Mouse (Mus musculus) bone marrow macrophage, adult 2 months (primary cell): Measurements from ENCODE around the gene Usp37. TPM values are rescaled to one million over a fixed set of nuclear protein-coding genes. Genes with fewer than 3 reads are reported as not detected.

ENCODE experiments used
- H3K27ac ChIP-seq: 2 replicates; pipeline ENCODE4 v1.5.1; 2012; ENCODE audit warnings: low read depth, low read length; ENCODE audit not compliant: insufficient read depth
- H3K4me1 ChIP-seq: 2 replicates; pipeline ENCODE4 v1.6.1; 2012; ENCODE audit warnings: low read length; ENCODE audit not compliant: control insufficient read depth, insufficient read depth
- H3K4me3 ChIP-seq: 2 replicates; pipeline ENCODE4 v1.5.1; 2012; ENCODE audit warnings: mild to moderate bottlenecking, low read length, moderate library complexity; ENCODE audit not compliant: insufficient read depth
- CTCF ChIP-seq: IDR thresholded peaks from 2 replicates; pipeline ENCODE4 v1.5.1; 2012; ENCODE audit warnings: low read depth, mild to moderate bottlenecking, low read length, moderate library complexity
- POLR2A ChIP-seq: IDR thresholded peaks from 2 replicates; pipeline ENCODE4 v1.6.1; 2012; ENCODE audit warnings: mild to moderate bottlenecking, low read depth, low read length, borderline replicate concordance
- polyA plus RNA-seq: library from polyadenylated mRNA; stranded (reverse); fragments of >200 nt; gene quantifications from 2 replicates; pipeline ENCODE4 v1.2.4, GENCODE M21; 2012; ENCODE audit not compliant: missing spikeins, insufficient read depth, insufficient read length

The Usp37 gene
- 8.8 and 9.0 TPM in 2 replicates for polyA plus RNA-seq

DNA sequence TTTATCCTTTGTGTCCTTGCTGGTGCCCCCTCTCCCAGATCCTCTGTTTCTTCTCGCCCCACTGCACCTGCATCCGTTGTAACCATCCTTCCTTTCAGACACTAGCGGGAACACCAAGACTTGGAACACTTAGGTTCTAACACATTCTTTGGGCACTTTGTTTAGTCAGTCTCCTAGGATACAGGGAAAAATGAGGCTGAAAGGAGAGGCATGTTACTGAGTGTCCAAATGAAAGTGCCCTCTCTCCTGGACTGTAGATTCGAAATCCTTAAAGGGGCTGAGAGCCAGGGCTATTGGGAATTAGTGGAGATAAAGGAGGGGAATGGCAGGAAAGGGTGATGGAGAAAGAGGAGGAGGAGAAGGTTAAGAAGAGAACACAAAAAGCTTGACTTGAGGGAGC, at the start of gene Usp37:
Gene Usp37 (minus strand): TSS at position 101 of the 400 bp plus-strand sequence.
- H3K4me3 ChIP-seq, result no peak within 1 kb of the TSS

GRCm38 (mm10) chr1:74587773-74588445, 43.8 kb upstream of the Usp37 start, which contains the start of the genes Zfp142 and Bcs1l:
Zfp142 (minus strand) TSS chr1:74588246.
Bcs1l (plus strand) TSS chr1:74588289.
- peak within 1 kb of the TSS; percentile 27 for H3K27ac ChIP-seq
- TF ChIP-seq POLR2A (no peak), CTCF (no peak)
- peaks cover 8% of the 10 kb centered on the region for H3K4me1 ChIP-seq
- peak within 1 kb of the TSS; percentile 67 for H3K4me3 ChIP-seq

More for the DNA sequence above, at the start of gene Usp37:
- H3K27ac ChIP-seq, result no peak within 1 kb of the TSS
- H3K4me1 ChIP-seq, result no peaks in the 10 kb centered on the region
- TF ChIP-seq POLR2A, result no peak
- TF ChIP-seq CTCF, result no peak

DNA sequence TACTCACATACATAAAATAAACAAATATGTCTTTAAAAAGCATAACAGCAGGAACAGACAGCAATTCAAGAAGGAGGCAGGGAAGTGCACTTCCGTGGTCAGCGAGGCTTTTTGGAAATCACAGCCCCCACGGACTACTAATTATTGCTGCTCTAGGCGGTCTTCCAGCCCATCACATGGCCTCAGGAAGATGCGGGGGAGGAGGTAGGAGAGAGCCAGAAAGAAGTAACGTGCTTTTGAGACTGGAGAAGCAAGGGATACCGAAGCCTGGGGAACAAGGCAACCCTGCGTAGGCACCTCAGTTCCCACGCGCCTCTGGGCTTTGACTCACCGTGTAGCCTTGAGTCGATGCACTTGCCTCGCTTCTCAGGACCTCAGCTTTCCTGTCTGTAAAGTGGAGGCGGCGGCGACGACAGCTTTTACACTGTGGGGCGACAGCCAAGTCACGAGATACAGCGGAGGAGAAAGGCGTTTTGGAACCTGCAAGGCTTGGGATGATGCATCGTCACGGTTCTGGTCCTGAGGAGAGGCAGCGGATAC, 43.2 kb upstream of the Usp37 start:
- TF ChIP-seq CTCF (no peak), POLR2A (no peak)
- peak overlapping the region; percentile 27 for H3K27ac ChIP-seq
- H3K4me3 ChIP-seq, result peak overlapping the region; percentile 67
- H3K4me1 ChIP-seq, result peaks cover 8% of the 10 kb centered on the region

DNA sequence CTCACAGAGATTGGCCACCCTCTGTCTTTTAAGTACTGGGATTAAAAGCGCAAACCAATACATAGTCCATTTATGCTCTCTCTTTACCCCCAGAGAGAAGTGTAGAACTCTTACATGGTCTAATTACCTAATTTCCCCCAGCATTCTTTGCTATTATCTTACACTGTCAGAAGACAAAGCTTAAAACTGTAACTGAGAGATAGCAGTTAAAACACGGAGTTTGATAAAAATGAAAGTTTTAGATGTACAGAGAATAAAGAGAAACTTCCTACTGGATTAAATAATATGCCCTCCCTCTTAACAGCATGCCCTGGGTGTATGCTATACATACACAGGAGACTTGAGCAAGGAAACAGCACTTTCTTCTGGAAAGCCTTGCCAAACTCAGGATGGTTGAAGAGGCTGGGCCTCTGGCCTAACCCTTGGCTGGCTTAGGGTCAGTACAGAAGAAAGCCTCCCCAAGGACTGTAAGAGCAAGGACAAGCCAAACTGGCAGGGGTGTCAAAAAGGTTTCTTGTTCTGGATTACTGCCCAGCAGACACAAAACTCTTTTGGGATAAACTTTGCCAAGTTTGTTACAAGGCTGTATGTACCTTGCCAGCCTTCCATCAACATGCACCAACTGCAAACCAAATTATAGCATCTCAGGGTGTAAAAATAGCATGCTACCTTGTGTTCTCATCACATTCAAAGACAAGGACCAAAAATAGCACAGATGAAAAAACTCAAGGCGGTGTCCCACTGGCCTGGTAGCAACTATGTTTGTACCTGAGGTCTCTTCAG, 40.7 kb upstream of the Usp37 start:
- Histone ChIP-seq H3K4me1 (peaks cover 8% of the 10 kb centered on the region), H3K27ac (no peak overlapping the region), H3K4me3 (no peak overlapping the region)
- TF ChIP-seq CTCF (no peak), POLR2A (no peak)

DNA sequence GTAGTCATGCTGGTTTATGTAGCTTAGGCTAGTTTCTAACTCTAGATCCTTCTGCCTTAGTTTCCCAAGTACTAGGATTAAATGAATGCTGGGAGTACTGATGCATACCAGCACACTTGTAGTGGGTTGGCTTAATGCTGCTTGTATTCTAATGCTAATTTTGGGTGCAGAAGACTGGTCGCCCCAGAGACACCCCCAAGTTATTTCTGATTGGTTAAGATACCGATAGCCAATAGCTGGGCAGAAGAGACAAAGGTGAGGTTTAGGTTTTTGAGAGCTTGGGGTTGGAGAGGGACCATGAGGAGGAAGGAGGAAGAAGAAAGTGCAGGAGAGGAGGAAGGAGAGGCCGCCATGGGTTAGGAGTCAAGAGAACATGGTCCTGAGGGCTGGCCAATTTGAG, 38.5 kb upstream of the Usp37 start:
- Histone ChIP-seq H3K27ac (no peak overlapping the region), H3K4me3 (no peak overlapping the region), H3K4me1 (0 out of 2 replicates have a peak, but pooled peaks cover 2% of the 10 kb centered on the region)
- TF ChIP-seq POLR2A (no peak), CTCF (no peak)

DNA sequence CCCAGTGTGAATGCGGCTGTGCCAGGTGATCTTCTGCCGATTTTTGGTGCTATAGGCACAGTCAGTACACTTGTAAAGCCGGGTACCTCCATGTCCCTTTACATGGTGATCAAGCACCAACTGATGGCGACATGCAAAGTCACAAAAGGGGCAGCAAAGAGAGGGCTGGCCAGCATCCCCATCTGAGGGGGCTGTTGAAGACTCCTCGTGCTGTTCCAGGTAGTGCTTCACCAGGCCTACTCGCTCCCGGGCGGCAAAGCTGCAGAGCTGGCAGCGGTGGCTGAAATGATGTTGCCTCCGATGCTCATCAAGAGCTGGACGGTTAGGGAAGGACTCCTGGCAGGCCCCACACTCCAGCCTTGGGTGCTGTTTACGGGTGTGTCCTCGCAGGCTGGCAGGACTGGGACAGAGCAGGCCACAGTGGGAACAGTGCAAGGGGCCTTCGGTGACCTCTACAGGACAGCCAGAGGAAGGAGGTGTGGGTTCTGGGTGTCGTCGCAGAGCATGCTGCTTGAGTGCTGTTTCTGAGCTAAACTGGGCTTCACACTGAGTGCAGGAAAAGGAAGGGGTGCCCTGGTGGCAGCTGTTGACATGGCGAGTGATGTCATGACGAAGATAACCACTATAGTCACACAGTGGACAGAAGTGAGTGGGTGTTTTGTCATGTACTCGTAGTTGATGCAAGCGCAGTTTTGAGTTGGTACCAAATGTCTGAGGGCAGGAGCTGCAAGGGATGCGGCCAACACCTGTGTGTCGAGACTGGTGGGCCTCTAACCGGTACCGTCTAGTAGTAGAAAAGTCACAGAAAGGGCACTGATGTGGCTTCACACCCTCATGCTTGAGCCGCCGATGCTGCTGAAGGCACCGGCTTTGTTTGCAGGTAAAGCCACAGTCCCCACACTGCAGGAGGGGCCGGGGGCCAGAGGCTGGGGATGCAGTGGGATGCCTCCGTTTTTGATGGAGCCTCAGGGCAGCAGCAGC, 25.9 kb upstream of the Usp37 start:
- H3K27ac ChIP-seq, result no peak overlapping the region
- H3K4me1 ChIP-seq, result no peaks in the 10 kb centered on the region
- TF ChIP-seq POLR2A, result no peak
- H3K4me3 ChIP-seq, result no peak overlapping the region

GRCm38 (mm10) chr1:74565834-74566233, 21.8 kb upstream of the Usp37 start:
- TF ChIP-seq CTCF (no peak), POLR2A (no peak)
- Histone ChIP-seq H3K27ac (no peak overlapping the region), H3K4me1 (no peaks in the 10 kb centered on the region), H3K4me3 (no peak overlapping the region)

DNA sequence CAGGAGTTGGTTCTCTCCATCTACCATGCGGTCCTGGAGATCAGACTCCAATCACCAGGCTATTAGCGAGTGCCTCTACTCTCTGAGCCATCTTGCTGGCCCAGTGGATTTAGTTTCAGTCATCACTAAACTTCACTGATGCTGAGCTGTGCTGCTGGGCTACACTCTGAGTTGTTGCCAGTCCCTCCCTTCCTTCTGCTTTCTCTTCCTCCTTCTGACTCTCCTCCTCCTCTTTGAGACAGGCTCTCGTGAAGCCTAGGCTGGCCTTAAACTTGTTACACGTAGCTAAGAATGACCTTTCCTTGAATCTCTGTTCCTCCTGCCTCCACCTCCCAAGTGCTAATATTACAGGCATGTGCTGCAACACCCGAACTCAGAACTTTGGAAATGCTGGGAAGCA, 15.0 kb upstream of the Usp37 start:
- H3K27ac ChIP-seq, result no peak overlapping the region
- TF ChIP-seq POLR2A, result no peak
- TF ChIP-seq CTCF, result no peak
- no peak overlapping the region for H3K4me3 ChIP-seq
- no peaks in the 10 kb centered on the region for H3K4me1 ChIP-seq

GRCm38 (mm10) chr1:74542451-74542961, 1.6 kb downstream of the Usp37 start, which contains the start of gene Plcd4:
Plcd4 (plus strand) TSS chr1:74542888.
- Histone ChIP-seq H3K4me1 (no peaks in the 10 kb centered on the region), H3K27ac (no peak within 1 kb of the TSS), H3K4me3 (no peak within 1 kb of the TSS)
- no peak for TF ChIP-seq POLR2A
- no peak for TF ChIP-seq CTCF
